Mouse (Mus musculus) MEL (cell line): ENCODE data around the gene Rcc1. TPM values are rescaled to one million over a fixed set of nuclear protein-coding genes. Genes with fewer than 3 reads are reported as not detected.

Experiments
- DNase-seq: peaks from one replicate; pipeline ENCODE4 v3.0.0; 2011; ENCODE audit warnings: low read depth, low spot score
- H3K27ac ChIP-seq: 2 replicates; pipeline ENCODE4 v1.5.1; 2012; ENCODE audit warnings: low read depth, mild to moderate bottlenecking, control low read depth, low read length, moderate library complexity; ENCODE audit not compliant: control insufficient read depth
- H3K27me3 ChIP-seq, 2 experiments: fragments of 150-350 bp in 1 of 2; sonication (generic) in 1 of 2; 2 replicates each; pipeline ENCODE4 v1.6.1; 2012; ENCODE audit warnings: low read length in 2 of 2, mild to moderate bottlenecking in 2 of 2, improper control_type of control experiment in 1 of 2, moderate library complexity in 1 of 2; ENCODE audit not compliant: insufficient read depth in 2 of 2, control insufficient read depth in 1 of 2
- H3K36me3 ChIP-seq, 2 experiments: 2 replicates each; pipeline ENCODE4 v1.6.1; 2012 to 2014; ENCODE audit warnings: low read length in 2 of 2, improper control_type of control experiment in 1 of 2, inconsistent platforms in 1 of 2, mild to moderate bottlenecking in 1 of 2; ENCODE audit not compliant: insufficient read depth in 2 of 2, control insufficient read depth in 1 of 2
- H3K4me1 ChIP-seq, 2 experiments: fragments of 150-350 bp in 1 of 2; sonication (generic) in 1 of 2; 2 replicates each; pipeline ENCODE4 v1.6.1; 2012; ENCODE audit warnings: low read length in 2 of 2, improper control_type of control experiment in 1 of 2, mild to moderate bottlenecking in 1 of 2; ENCODE audit not compliant: insufficient read depth in 2 of 2, control insufficient read depth in 1 of 2
- H3K4me3 ChIP-seq, 2 experiments: fragments of 150-350 bp in 1 of 2; sonication (generic) in 1 of 2; 2 replicates each; pipeline ENCODE4 v1.5.1; 2012; ENCODE audit warnings: low read depth in 2 of 2, low read length in 2 of 2, mild to moderate bottlenecking in 2 of 2, moderate library complexity in 2 of 2, control low read depth in 1 of 2, improper control_type of control experiment in 1 of 2; ENCODE audit not compliant: control insufficient read depth in 1 of 2, insufficient read depth in 1 of 2
- H3K79me2 ChIP-seq: 2 replicates; pipeline ENCODE4 v1.6.1; 2012; ENCODE audit warnings: mild to moderate bottlenecking, low read length, moderate library complexity; ENCODE audit not compliant: control insufficient read depth, poor library complexity, insufficient read depth
- H3K9ac ChIP-seq: 2 replicates; pipeline ENCODE4 v1.6.1; 2012; ENCODE audit warnings: low read depth, mild to moderate bottlenecking, control low read depth, low read length, moderate library complexity; ENCODE audit not compliant: control insufficient read depth, poor library complexity, severe bottlenecking
- H3K9me3 ChIP-seq: fragments of 150-350 bp; sonication (generic); replicated peaks from 2 replicates; pipeline ENCODE4 v1.6.1; 2012; ENCODE audit warnings: mild to moderate bottlenecking, low read length, improper control_type of control experiment, moderate library complexity; ENCODE audit not compliant: insufficient read depth
- CHD2 ChIP-seq: IDR thresholded peaks from 2 replicates; pipeline ENCODE4 v1.6.1; 2011; ENCODE audit warnings: low read length, improper control_type of control experiment
- CTCF ChIP-seq, 3 experiments: IDR thresholded peaks in 2 of 3; conservative IDR thresholded peaks in 1 of 3; 2 replicates each; pipeline ENCODE4 v1.5.1; 2011 to 2012; ENCODE audit warnings: low read length in 3 of 3, low read depth in 2 of 3, mild to moderate bottlenecking in 2 of 3, improper control_type of control experiment in 1 of 3, inconsistent platforms in 1 of 3, mixed read lengths in 1 of 3, moderate library complexity in 1 of 3; ENCODE audit not compliant: control insufficient read depth in 1 of 3, insufficient read depth in 1 of 3, poor library complexity in 1 of 3, severe bottlenecking in 1 of 3
- E2F4 ChIP-seq: IDR thresholded peaks from 2 replicates; pipeline ENCODE4 v1.6.1; 2011; ENCODE audit warnings: low read depth, low read length, improper control_type of control experiment, borderline replicate concordance
- EP300 ChIP-seq, 2 experiments: IDR thresholded peaks; 2 replicates each; pipeline ENCODE4 v1.6.1; 2011; ENCODE audit warnings: improper control_type of control experiment in 2 of 2, low read length in 2 of 2, low read depth in 1 of 2, mild to moderate bottlenecking in 1 of 2
- GABPA ChIP-seq: IDR thresholded peaks from 2 replicates; pipeline ENCODE4 v1.6.1; 2012; ENCODE audit warnings: low read depth, mild to moderate bottlenecking, inconsistent platforms, low read length, improper control_type of control experiment, moderate library complexity
- GATA1 ChIP-seq: IDR thresholded peaks from 2 replicates; pipeline ENCODE4 v1.6.1; 2011; ENCODE audit warnings: low read depth, low read length, improper control_type of control experiment
- JUND ChIP-seq: IDR thresholded peaks from 2 replicates; pipeline ENCODE4 v1.6.1; 2011; ENCODE audit warnings: low read depth, mild to moderate bottlenecking, improper control_type of control experiment, low read length
- KAT2A ChIP-seq: conservative IDR thresholded peaks from 2 replicates; pipeline ENCODE4 v1.6.1; 2012; ENCODE audit warnings: low read depth, low read length, improper control_type of control experiment, inconsistent platforms
- MAFK ChIP-seq: IDR thresholded peaks from 2 replicates; pipeline ENCODE4 v1.6.1; 2011; ENCODE audit warnings: low read depth, mild to moderate bottlenecking, low read length, improper control_type of control experiment, borderline replicate concordance
- MAZ ChIP-seq: IDR thresholded peaks from 2 replicates; pipeline ENCODE4 v1.6.1; 2012; ENCODE audit warnings: low read depth, mild to moderate bottlenecking, inconsistent platforms, low read length, improper control_type of control experiment
- MEF2A ChIP-seq: IDR thresholded peaks from 2 replicates; pipeline ENCODE4 v1.6.1; 2014; ENCODE audit warnings: low read depth, mild to moderate bottlenecking, inconsistent platforms, low read length, improper control_type of control experiment; ENCODE audit not compliant: poor library complexity, insufficient replicate concordance, severe bottlenecking; ENCODE audit errors: extremely low read depth
- MXI1 ChIP-seq: IDR thresholded peaks from 2 replicates; pipeline ENCODE4 v1.6.1; 2011; ENCODE audit warnings: mild to moderate bottlenecking, low read depth, low read length, improper control_type of control experiment
- MYB ChIP-seq: IDR thresholded peaks from 2 replicates; pipeline ENCODE4 v1.6.1; 2011; ENCODE audit warnings: mild to moderate bottlenecking, low read depth, low read length, improper control_type of control experiment
- MYC ChIP-seq: IDR thresholded peaks from 2 replicates; pipeline ENCODE4 v1.6.1; 2011; ENCODE audit warnings: low read depth, mild to moderate bottlenecking, low read length, improper control_type of control experiment, moderate library complexity
- NELFE ChIP-seq: IDR thresholded peaks from 2 replicates; pipeline ENCODE4 v1.6.1; 2011; ENCODE audit warnings: low read depth, low read length, improper control_type of control experiment
- RAD21 ChIP-seq: IDR thresholded peaks from 2 replicates; pipeline ENCODE4 v1.6.1; 2011; ENCODE audit warnings: mild to moderate bottlenecking, low read depth, low read length, improper control_type of control experiment
- RCOR1 ChIP-seq: IDR thresholded peaks from 2 replicates; pipeline ENCODE4 v1.6.1; 2012; ENCODE audit warnings: low read depth, mild to moderate bottlenecking, inconsistent platforms, low read length, improper control_type of control experiment
- SMC3 ChIP-seq: IDR thresholded peaks from 2 replicates; pipeline ENCODE4 v1.6.1; 2011; ENCODE audit warnings: low read depth, low read length, improper control_type of control experiment
- TBP ChIP-seq: IDR thresholded peaks from 2 replicates; pipeline ENCODE4 v1.8.0; 2011; ENCODE audit warnings: low read depth, low read length, improper control_type of control experiment
- UBTF ChIP-seq: IDR thresholded peaks from 2 replicates; pipeline ENCODE4 v1.6.1; 2012; ENCODE audit warnings: low read depth, mild to moderate bottlenecking, inconsistent platforms, low read length, improper control_type of control experiment, moderate library complexity, borderline replicate concordance; ENCODE audit not compliant: insufficient read depth
- USF1 ChIP-seq: IDR thresholded peaks from 2 replicates; pipeline ENCODE4 v1.6.1; 2014; ENCODE audit warnings: low read depth, mild to moderate bottlenecking, inconsistent platforms, low read length, improper control_type of control experiment, moderate library complexity
- ZC3H11A ChIP-seq: IDR thresholded peaks from 2 replicates; pipeline ENCODE4 v1.6.1; 2012; ENCODE audit warnings: low read depth, mild to moderate bottlenecking, inconsistent platforms, low read length, improper control_type of control experiment
- ZMIZ1 ChIP-seq: IDR thresholded peaks from 2 replicates; pipeline ENCODE4 v1.6.1; 2012; ENCODE audit warnings: low read depth, mild to moderate bottlenecking, inconsistent platforms, low read length, improper control_type of control experiment, moderate library complexity
- polyA plus RNA-seq, 2 experiments: library from polyadenylated mRNA; stranded (reverse) in 1 of 2; unstranded in 1 of 2; fragments of >175 nt in 1 of 2; fragments of >200 nt in 1 of 2; gene quantifications; 2 replicates each; pipeline versions ENCODE4 v1.2.1 to v1.2.4; 2012; ENCODE audit warnings: low replicate concordance in 2 of 2, low read depth in 1 of 2; ENCODE audit not compliant: insufficient read length in 2 of 2, insufficient read depth in 1 of 2, missing spikeins in 1 of 2
- total RNA-seq: library from RNA; depleted of rRNA; stranded (reverse); fragments of 300-350 nt; gene quantifications from 2 replicates; pipeline ENCODE4 v1.2.3, GENCODE M21; 2012

Gene Rcc1
- total and polyA plus RNA-seq, 3 experiments, result 83.6 to 186 (median 147) TPM

DNA sequence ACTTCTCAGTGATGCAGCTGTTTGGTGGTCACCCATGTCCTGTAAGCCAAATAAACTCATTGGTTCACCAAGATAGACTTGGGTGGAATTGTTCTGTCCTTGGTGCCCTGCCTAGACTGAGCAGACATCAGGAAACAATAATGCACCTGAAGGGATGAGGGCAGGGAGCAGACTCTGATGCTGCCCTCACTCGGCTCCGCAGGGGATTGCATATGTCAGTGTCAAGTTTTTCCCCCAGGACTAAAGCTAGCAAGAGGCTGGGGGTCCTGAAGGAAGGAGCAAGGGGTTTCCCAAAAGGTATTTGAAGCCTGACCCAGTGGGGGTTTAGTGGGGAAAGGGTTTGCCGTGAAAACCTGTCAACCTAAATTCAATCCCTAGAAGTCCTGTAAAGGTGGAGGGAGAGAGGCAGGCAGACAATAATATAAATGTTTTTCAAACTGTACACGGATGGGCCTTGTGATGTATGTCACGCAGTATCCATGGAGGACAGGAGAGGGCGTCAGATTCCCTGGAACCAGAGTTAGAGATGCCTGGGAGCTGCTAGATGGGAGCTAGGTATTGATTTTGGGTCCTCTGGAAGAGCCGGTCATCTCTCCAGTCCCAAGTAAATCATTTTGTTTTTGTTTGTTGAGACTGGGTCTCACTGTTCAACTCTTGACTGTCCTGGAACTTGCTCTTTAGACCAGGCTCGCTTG is 57.6 kb downstream of the Rcc1 start:
- no peaks in the 10 kb centered on the region for H3K79me2 ChIP-seq
- no peaks in the 10 kb centered on the region for H3K27me3 ChIP-seq
- H3K4me3 ChIP-seq, result no peak overlapping the region
- H3K4me1 ChIP-seq, result peaks cover 0 to 9% of the 10 kb centered on the region in 2 experiments; a peak in 2 of 4 replicates
- H3K9ac ChIP-seq, result no peak overlapping the region
- no peaks in the 10 kb centered on the region for H3K9me3 ChIP-seq
- TF ChIP-seq ZC3H11A, result no peak
- TF ChIP-seq GATA1, result no peak
- TF ChIP-seq SMC3, result peak; percentile 47
- TF ChIP-seq RCOR1, result no peak
- TF ChIP-seq MAZ, result no peak
- TF ChIP-seq TBP, result no peak
- no peak for TF ChIP-seq CHD2
- TF ChIP-seq UBTF, result no peak
- TF ChIP-seq MYC, result no peak
- no peak for TF ChIP-seq MYB
- TF ChIP-seq CTCF (IDR thresholded peaks at IDR 0.05 in 2 of 3, conservative IDR thresholded peaks at IDR 0.05 in 1 of 3; ENCODE audit: control insufficient read depth in 1 of 3, insufficient read depth in 1 of 3, low read depth in 2 of 3, low read length in 3 of 3, poor library complexity in 1 of 3, severe bottlenecking in 1 of 3), result peak; percentile 33 to 47 (median 40); a peak in 4 of 6 replicates
- no peak for TF ChIP-seq USF1
- no peak for TF ChIP-seq NELFE
- TF ChIP-seq MXI1, result no peak
- no peak for TF ChIP-seq JUND
- TF ChIP-seq ZMIZ1, result no peak
- peak; percentile 37 for TF ChIP-seq RAD21
- no peak for TF ChIP-seq MAFK
- no peak for TF ChIP-seq MEF2A
- no peak for TF ChIP-seq EP300 (IDR thresholded peaks at IDR 0.05; ENCODE audit: low read depth in 1 of 2, low read length in 2 of 2)
- no peak overlapping the region for H3K27ac ChIP-seq
- no peaks in the 10 kb centered on the region; a peak in 2 of 4 replicates for H3K36me3 ChIP-seq
- no peak for DNase-seq

- Histone ChIP-seq H3K4me3 (no peak overlapping the region), H3K9me3 (no peaks in the 10 kb centered on the region), H3K27ac (no peak overlapping the region), H3K27me3 (no peaks in the 10 kb centered on the region), H3K4me1 (peaks cover 0 to 4% of the 10 kb centered on the region in 2 experiments; a peak in 1 of 4 replicates), H3K9ac (no peak overlapping the region), H3K79me2 (no peaks in the 10 kb centered on the region), H3K36me3 (peaks cover 0 to 2% of the 10 kb centered on the region in 2 experiments; a peak in 3 of 4 replicates)
- DNase-seq, result no peak
- TF ChIP-seq KAT2A (no peak), GABPA (no peak), E2F4 (no peak), GATA1 (no peak)
Measured at GRCm38 (mm10) chr4:132293682-132294240, 59.6 kb downstream of the Rcc1 start.
